21 mouse cellular contexts compared by ENCODE assay signal in genomic region chr16:39159725-39160124, GRCm38 (mm10).
"Had no signal": no experiment of that assay in that cellular context is flagged by ENCODE, and none has a peak within 500 bp of the region (broad histone marks: within the 10 kb centered on the region; RNA-seq: fewer than 3 reads in every experiment).

No protein-coding gene starts in this region.

- H3K27me3 ChIP-seq: kidney, embryonic 15.5 days; limb, embryonic 12.5 days; limb, embryonic 15.5 days; midbrain, embryonic 12.5 days; neural tube, embryonic 13.5 days; stomach, embryonic 15.5 days had no signal

- DNase-seq: kidney, postnatal 10 days; kidney, postnatal 36 days; left cerebral cortex, postnatal 4 days; liver, postnatal 0 days; lung, embryonic 14.5 days; retina, postnatal 1 day; right cerebral cortex, postnatal 25 days; spleen, adult 18-20 months; thymus, postnatal 25 days had no signal

- H3K4me1 ChIP-seq: kidney, embryonic 15.5 days; limb, embryonic 12.5 days; limb, embryonic 15.5 days; midbrain, embryonic 12.5 days; neural tube, embryonic 13.5 days; stomach, embryonic 15.5 days had no signal

- H3K4me3 ChIP-seq: kidney, embryonic 15.5 days; limb, embryonic 12.5 days; limb, embryonic 15.5 days; midbrain, embryonic 12.5 days; myocyte; neural tube, embryonic 13.5 days; stomach, embryonic 15.5 days had no signal

- H3K9me3 ChIP-seq: kidney, embryonic 15.5 days; limb, embryonic 12.5 days; limb, embryonic 15.5 days; midbrain, embryonic 12.5 days; neural tube, embryonic 13.5 days; stomach, embryonic 15.5 days had no signal

- ATAC-seq: liver, postnatal 0 days; lung, postnatal 0 days; midbrain, embryonic 16.5 days had no signal

- H3K36me3 ChIP-seq: kidney, embryonic 15.5 days; limb, embryonic 12.5 days; limb, embryonic 15.5 days; midbrain, embryonic 12.5 days; neural tube, embryonic 13.5 days; stomach, embryonic 15.5 days had no signal

- H3K27ac ChIP-seq: kidney, embryonic 15.5 days; limb, embryonic 12.5 days; limb, embryonic 15.5 days; liver, embryonic 14.5 days; macrophage; midbrain, embryonic 12.5 days; neural tube, embryonic 13.5 days; stomach, embryonic 15.5 days had no signal

- H3K4me2 ChIP-seq: kidney, embryonic 15.5 days; limb, embryonic 12.5 days; limb, embryonic 15.5 days; liver, embryonic 11.5 days; lung, embryonic 14.5 days; midbrain, embryonic 12.5 days; neural tube, embryonic 13.5 days; stomach, embryonic 15.5 days had no signal

- H3K9ac ChIP-seq: kidney, embryonic 15.5 days; limb, embryonic 12.5 days; limb, embryonic 15.5 days; liver, embryonic 14.5 days; liver, postnatal 0 days; lung, embryonic 14.5 days; midbrain, embryonic 12.5 days; neural tube, embryonic 13.5 days; stomach, embryonic 15.5 days had no signal
